Mouse (Mus musculus): ENCODE measurements around the gene Prrc2b.

Prrc2b gene

GRCm38 (mm10) chr2:32220969-32221368, 70.1 kb downstream of the Prrc2b start:
- in situ Hi-C loops (cut with MboI, MseI), result no loop called here

GRCm38 (mm10) chr2:32221577-32221976, 70.7 kb downstream of the Prrc2b start:
- in situ Hi-C loops (cut with MboI, MseI), result no loop called here

GRCm38 (mm10) chr2:32222057-32222456, 71.2 kb downstream of the Prrc2b start:
- in situ Hi-C loops (cut with MboI, MseI), result no loop called here

GRCm38 (mm10) chr2:32235433-32235832, 84.6 kb downstream of the Prrc2b start:
- in situ Hi-C loops (cut with MboI, MseI), result no loop called here

GRCm38 (mm10) chr2:32235886-32236759, 85.2 kb downstream of the Prrc2b start, which contains the start of gene Pomt1:
Gene Pomt1, plus strand, starts transcription at chr2:32236590.
- in situ Hi-C loops (cut with MboI, MseI), result no loop called here

- in situ Hi-C loops (cut with MboI, MseI), result no loop called here
Measured at GRCm38 (mm10) chr2:32236760-32237487, 86.0 kb downstream of the Prrc2b start.

GRCm38 (mm10) chr2:32237571-32237970, 86.7 kb downstream of the Prrc2b start:
- in situ Hi-C loops (cut with MboI, MseI), result no loop called here

GRCm38 (mm10) chr2:32238708-32239435, 88.0 kb downstream of the Prrc2b start:
- in situ Hi-C loops (cut with MboI, MseI), result no loop called here

- in situ Hi-C loops (cut with MboI, MseI), result no loop called here
Measured at GRCm38 (mm10) chr2:32240591-32240990, 89.7 kb downstream of the Prrc2b start.

- in situ Hi-C loops (cut with MboI, MseI), result no loop called here
Measured at GRCm38 (mm10) chr2:32242986-32243385, 92.1 kb downstream of the Prrc2b start.

GRCm38 (mm10) chr2:32246741-32247140, 95.9 kb downstream of the Prrc2b start:
- in situ Hi-C loops (cut with MboI, MseI), result no loop called here

- in situ Hi-C loops (cut with MboI, MseI), result no loop called here
Measured at GRCm38 (mm10) chr2:32248377-32249361, 97.8 kb downstream of the Prrc2b start.

GRCm38 (mm10) chr2:32251791-32252527, 101.1 kb downstream of the Prrc2b start:
- in situ Hi-C loops (cut with MboI, MseI), result no loop called here

- in situ Hi-C loops (cut with MboI, MseI), result no loop called here
Measured at GRCm38 (mm10) chr2:32252658-32253057, 101.8 kb downstream of the Prrc2b start.

- in situ Hi-C loops (cut with MboI, MseI), result no loop called here
Measured at GRCm38 (mm10) chr2:32253352-32253751, 102.5 kb downstream of the Prrc2b start.

- in situ Hi-C loops (cut with MboI, MseI), result no loop called here
Measured at GRCm38 (mm10) chr2:32254563-32254962, 103.7 kb downstream of the Prrc2b start.

GRCm38 (mm10) chr2:32256273-32256672, 105.4 kb downstream of the Prrc2b start:
- in situ Hi-C loops (cut with MboI, MseI), result no loop called here

GRCm38 (mm10) chr2:32258887-32259533, 108.1 kb downstream of the Prrc2b start:
- in situ Hi-C loops (cut with MboI, MseI), result no loop called here

- in situ Hi-C loops (cut with MboI, MseI), result no loop called here
Measured at GRCm38 (mm10) chr2:32259657-32260417, 109.0 kb downstream of the Prrc2b start, which contains the start of gene Uck1. Gene Uck1, minus strand, starts transcription at chr2:32260159.

All from T-helper 2 cell (primary cell).